Mouse (Mus musculus): ENCODE measurements around the gene D5Ertd577e. TPM values are rescaled to one million over a fixed set of nuclear protein-coding genes. Genes with fewer than 3 reads are reported as not detected.
"Not testable (repeated sequence)": the region's sequence is repeated elsewhere in the genome, so short reads cannot be mapped to it uniquely, and the experiment has no call there.

D5Ertd577e gene
- not detected in 2 replicates for polyA plus RNA-seq (2012; rRNA removed)

GRCm38 (mm10) chr5:95456506-95456905, at the start of gene D5Ertd577e:
TSS of gene D5Ertd577e (plus strand) at chr5:95456806.
- not testable (repeated sequence) for DNase-seq (ENCODE audit: low read depth)

- DNase-seq (ENCODE audit: low read depth): not testable (repeated sequence)
These were observed 53.9 kb downstream of the D5Ertd577e start, which contains the start of gene Gm3286 for GRCm38 (mm10) chr5:95510458-95510857. TSS of gene Gm3286 (plus strand) at chr5:95510758.

Other genes with a start within 250 kb of the D5Ertd577e start
- gene Gm10424, start 184.0 kb upstream of the D5Ertd577e start, polyA plus RNA-seq (2012; rRNA removed): not detected in 2 replicates
- not detected in 2 replicates for gene Gm3259, start 150.9 kb upstream of the D5Ertd577e start, polyA plus RNA-seq (2012; rRNA removed)
- not detected in 2 replicates for gene Gm3286, start 54.0 kb downstream of the D5Ertd577e start, polyA plus RNA-seq (2012; rRNA removed)
- gene Gm7971, start 138.1 kb downstream of the D5Ertd577e start, polyA plus RNA-seq (2012; rRNA removed): not detected in 2 replicates